Mouse (Mus musculus): Measurements from ENCODE around the gene Iqgap1.
"Not testable (repeated sequence)": the region's sequence is repeated elsewhere in the genome, so short reads cannot be mapped to it uniquely, and the experiment has no call there.

Iqgap1 gene

GRCm38 (mm10) chr7:80843910-80844640 lies 18.3 kb upstream of the Iqgap1 start:
- in situ Hi-C loops (cut with MboI, MseI): no loop called here

- in situ Hi-C loops (cut with MboI, MseI): no loop called here
These were observed 17.4 kb upstream of the Iqgap1 start for GRCm38 (mm10) chr7:80843176-80843575.

- in situ Hi-C loops (cut with MboI, MseI): no loop called here
These were observed 16.4 kb upstream of the Iqgap1 start for GRCm38 (mm10) chr7:80842132-80842531.

DNA sequence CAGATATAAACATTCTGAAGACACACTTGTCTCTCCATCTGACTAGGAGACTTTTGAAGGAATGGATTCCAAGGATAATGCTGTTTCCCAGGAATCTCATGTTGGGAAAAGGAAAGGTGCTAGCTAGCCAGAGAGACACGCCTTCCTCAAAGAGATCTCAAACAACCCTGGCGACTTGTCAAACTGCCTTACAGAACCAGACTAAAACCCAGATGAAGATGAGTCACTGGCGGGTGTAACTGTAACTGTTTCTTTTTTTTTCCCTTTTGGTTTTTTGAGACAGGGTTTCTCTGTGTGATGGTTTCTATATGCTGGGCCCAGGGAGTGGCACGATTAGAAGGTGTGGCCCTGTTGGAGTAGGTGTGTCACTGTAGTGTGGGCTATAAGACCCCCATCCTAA lies 15.2 kb upstream of the Iqgap1 start:
- in situ Hi-C loops (cut with MboI, MseI): no loop called here

- in situ Hi-C loops (cut with MboI, MseI): no loop called here
These were observed 14.5 kb upstream of the Iqgap1 start for GRCm38 (mm10) chr7:80840241-80840640.

GRCm38 (mm10) chr7:80839755-80840154 lies 14.0 kb upstream of the Iqgap1 start:
- in situ Hi-C loops (cut with MboI, MseI): no loop called here

DNA sequence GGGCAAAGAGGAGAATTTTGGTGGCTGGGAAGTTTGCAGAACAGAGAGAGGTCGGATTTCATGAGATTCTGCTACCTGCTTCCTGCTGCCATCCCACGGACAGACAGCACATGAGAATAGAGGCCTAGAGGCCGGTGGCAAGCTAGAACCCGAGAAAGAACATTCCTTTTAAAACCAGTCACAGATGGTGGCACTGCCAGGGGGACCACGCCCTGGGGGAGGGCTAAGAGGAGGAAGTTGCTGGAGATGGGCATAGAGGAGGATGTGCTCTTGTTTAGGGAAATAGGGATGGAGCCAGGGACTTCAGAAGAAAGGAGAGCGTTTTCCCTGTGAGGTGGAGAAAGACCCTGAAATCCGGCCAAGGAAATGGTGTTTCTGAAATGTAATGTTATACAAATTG lies 12.5 kb upstream of the Iqgap1 start:
- in situ Hi-C loops (cut with MboI, MseI): no loop called here

- in situ Hi-C loops (cut with MboI, MseI): no loop called here
These were observed 12.0 kb upstream of the Iqgap1 start for GRCm38 (mm10) chr7:80837736-80838135.

DNA sequence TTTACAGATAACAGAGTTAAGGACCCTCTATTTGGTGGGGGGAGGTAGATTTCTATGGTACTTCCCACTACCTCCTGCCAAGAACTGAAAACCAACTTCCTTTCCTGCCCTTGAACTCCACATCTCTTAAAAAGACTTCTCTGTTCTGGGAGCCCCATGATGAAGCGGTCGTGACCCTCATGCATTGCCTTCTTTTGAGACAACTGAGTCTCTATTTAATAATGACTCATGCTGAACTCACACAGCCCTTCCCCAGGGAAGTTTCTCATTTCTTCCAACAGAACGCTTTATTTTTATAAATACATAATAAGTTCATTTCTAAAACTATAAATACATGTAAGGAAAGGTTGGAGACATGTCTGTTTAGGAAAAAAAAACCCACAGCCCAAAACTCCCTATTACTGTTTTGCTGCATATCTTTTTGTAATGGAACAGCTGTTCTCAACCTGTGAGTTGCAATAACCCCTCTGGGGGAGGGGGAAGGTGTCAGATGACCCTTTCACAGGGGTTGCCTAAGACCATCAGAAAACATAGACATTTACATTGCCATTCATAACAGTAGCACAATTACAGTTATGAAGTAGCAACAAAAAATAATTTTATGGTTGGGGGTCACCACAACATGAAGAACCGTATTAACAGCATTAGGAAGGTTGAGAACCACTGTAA lies 10.3 kb upstream of the Iqgap1 start:
- in situ Hi-C loops (cut with MboI, MseI): no loop called here

DNA sequence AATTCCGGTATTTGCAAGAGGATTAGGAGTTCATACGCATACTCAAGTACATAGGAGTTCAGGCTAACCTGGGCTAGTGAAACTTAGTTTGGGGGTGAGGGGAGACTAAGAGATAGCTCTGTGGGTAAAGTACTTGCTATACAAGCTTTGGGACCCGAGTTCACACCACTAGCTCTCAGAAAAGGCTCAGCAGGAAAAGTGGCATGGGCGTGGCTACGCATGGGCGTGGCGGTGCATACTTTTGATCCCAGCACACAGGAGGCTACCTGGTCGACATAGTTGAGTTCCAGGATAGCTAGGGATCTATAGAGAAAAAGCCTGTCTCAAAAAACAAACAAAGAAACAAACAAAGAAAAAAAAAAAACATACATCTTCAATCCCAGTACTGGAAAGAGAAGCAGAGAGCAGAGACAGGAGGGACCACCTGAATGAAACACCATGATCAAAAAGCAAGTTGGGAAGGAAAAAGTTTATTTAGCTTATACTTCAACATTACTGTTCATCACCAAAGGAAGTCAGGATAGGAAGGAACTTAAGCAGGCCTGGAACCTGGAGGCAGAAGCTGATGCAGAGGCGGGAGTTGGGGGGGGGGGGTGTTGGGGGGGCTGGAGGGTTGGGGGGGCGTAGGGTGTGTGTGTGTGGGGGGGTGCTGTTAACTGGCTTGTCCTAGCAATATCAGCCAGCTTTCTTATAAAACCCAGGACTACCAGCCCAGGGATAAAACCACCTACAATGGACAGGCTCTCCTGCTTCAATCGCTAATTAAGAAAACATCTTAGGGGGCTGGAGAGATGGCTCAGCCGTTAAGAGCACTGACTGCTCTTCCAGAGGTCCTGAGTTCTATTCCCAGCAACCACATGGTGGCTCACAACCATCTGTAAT lies 8.1 kb upstream of the Iqgap1 start:
- in situ Hi-C loops (cut with MboI, MseI): no loop called here

GRCm38 (mm10) chr7:80832996-80833650 lies 7.3 kb upstream of the Iqgap1 start:
- in situ Hi-C loops (cut with MboI, MseI): not testable (repeated sequence)

- in situ Hi-C loops (cut with MboI, MseI): no loop called here
These were observed 6.4 kb upstream of the Iqgap1 start for GRCm38 (mm10) chr7:80832191-80832590.

DNA sequence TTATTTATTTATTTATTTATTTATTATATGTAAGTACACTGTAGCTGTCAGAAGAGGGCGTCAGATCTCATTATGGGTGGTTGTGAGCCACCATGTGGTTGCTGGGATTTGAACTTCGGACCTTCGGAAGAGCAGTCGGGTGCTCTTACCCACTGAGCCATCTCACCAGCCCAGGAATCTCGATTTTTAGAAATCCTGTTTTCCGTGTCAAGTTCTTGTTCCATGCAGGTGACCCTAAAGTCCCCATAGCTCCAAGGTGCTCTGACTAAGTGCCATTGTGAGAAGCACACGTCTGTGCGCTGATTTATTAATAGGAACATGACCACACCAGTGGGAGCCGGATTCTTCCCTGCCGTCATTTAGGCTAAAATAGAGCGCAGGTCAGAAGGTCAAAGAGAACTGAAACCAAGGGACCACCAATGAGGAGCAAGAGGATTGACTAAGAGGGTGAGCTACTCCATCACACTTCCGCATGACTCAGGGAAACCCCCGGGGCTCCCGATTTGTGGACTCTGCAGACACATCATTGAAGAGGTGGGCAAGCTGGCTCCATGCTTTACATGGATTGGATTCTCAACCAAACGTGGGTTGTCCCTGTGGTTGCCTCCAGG lies 4.5 kb upstream of the Iqgap1 start:
- in situ Hi-C loops (cut with MboI, MseI): no loop called here

DNA sequence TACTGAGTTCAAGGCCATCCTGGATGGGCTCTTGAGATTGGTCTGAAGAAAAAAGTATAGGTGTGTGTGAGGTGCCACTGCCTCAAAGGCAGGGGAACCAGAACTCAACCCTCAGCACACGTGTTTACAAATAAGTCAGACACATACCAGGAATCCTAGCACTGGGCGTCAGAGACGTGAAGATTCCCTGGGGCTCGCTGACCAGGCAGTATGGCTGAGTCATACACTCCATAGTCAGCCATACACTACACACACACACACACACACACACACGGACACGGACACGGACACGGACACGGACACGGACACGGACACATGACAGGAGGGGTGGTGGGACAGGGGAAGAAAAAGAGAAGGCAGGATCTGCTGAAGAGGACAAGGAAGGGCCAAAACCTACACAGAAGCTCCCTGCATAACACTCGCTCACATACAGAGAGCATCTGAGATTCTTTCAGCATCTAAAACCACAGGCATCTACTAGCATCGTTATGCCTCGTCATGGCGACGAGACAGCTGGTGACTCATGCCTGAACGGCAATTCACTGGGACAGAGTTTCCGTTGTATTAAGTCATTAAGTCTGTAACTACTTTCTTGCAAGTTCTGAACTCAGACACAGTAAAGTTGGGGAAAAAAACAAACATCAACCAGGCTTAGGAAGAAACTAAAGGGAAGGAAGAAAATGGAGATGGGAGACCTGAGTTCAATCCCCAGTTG lies 2.5 kb upstream of the Iqgap1 start:
- in situ Hi-C loops (cut with MboI, MseI): no loop called here

DNA sequence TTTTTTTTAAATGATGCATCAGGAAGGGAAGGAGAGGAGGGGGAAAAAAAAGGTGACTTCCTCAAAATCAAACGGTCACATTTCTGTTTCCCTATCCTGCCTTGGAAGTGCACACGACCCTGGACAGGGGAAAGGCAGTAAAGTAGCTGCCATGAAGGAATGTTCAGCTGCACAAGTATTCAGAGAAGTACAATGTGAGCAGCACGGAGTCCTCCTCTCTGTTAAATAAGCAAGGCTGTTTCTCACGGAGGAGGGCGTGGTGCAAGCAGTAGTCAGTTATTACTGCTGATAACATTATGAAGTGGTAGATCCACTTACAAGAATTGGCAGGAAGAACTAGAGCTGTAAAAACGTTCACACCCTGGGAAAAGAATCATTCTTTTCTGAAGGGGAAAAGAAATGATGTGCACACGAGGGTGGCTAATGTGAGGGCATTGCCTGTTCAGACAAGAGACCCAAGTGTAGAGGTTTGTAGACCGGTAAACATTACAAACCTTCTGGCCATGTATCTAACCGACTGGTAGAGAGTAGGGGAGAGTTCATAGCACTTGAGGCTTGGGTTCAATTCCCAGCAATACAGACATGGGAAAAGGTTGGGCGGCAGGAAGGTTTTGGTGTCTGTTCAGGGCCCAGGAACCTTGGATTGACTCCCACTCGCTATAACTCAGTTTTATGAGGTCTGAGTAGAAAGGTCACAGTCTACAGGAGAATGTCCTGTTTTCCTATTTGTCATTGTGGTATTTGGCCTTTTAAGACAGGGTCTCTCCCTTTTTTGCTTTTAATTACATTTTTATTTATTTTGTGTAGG lies 1.7 kb downstream of the Iqgap1 start:
- in situ Hi-C loops (cut with MboI, MseI): no loop called here

- in situ Hi-C loops (cut with MboI, MseI): no loop called here
These were observed 2.5 kb downstream of the Iqgap1 start for GRCm38 (mm10) chr7:80823267-80823666.

GRCm38 (mm10) chr7:80820838-80821237 lies 4.9 kb downstream of the Iqgap1 start:
- in situ Hi-C loops (cut with MboI, MseI): no loop called here

- in situ Hi-C loops (cut with MboI, MseI): no loop called here
These were observed 9.1 kb downstream of the Iqgap1 start for GRCm38 (mm10) chr7:80816641-80817040.

DNA sequence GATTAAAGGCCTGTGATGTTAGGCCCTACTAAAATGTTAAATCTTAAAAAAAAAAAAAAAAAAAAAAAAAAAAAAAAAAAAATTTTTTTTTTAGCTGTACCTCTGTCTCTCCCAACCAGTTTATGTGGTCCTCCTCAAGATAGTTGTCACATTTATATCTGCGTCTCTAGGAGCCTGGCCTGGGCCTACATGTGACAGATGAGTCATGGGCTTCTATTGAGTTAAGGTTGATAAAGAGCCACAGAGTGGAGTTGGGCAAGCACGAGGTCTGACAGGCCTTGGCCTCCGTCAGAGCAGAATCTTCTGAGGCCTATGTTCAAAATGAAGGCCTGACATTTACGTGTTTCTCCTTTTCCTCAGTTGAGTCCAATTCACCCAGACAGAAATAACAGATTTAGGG lies 12.4 kb downstream of the Iqgap1 start:
- in situ Hi-C loops (cut with MboI, MseI): no loop called here

GRCm38 (mm10) chr7:80806331-80806730 lies 19.4 kb downstream of the Iqgap1 start:
- in situ Hi-C loops (cut with MboI, MseI): loop anchor here in 1 of 2 experiments (5.0 kb wide), 1 partner anchor 46 kb away; no protein-coding TSS in a partner anchor

Data from T-helper 17 cell (primary cell).